Mouse (Mus musculus) C2C12 (cell line): ENCODE measurements at regions not wholly inside any gene's neighbourhood (a gene's known extent, or its start where the extent isn't known, plus 50 kb on each side); places are given as distances from the start of the nearest gene placed in this dataset.

Source experiments
- CEBPB ChIP-seq: IDR thresholded peaks from one replicate; pipeline ENCODE4 v1.6.1; 2011; ENCODE audit warnings: low read depth, mild to moderate bottlenecking, control low read depth, moderate library complexity
- CTCF ChIP-seq: IDR thresholded peaks from one replicate; pipeline ENCODE4 v1.5.1; 2011; ENCODE audit not compliant: control insufficient read depth, insufficient read depth, insufficient read length

GRCm38 (mm10) chr15:63194492-63194797 lies 650.5 kb downstream of the Gsdmc2 start:
- TF ChIP-seq CTCF = no peak
- TF ChIP-seq CEBPB = no peak
